Mouse (Mus musculus): ENCODE measurements around the gene Adam19. TPM values are rescaled to one million over a fixed set of nuclear protein-coding genes. Genes with fewer than 3 reads are reported as not detected.

The Adam19 gene
- total RNA-seq, 2 experiments from 2014 or later: 16.8 to 20.9 TPM

GRCm38 (mm10) chr11:46090951-46091667, 35.3 kb downstream of the Adam19 start:
- intact Hi-C loops (cut with DNase I): no loop called here
- no peak for DNase-seq (ENCODE audit: low spot score in 2 of 2)

- intact Hi-C loops (cut with DNase I): no loop called here
- DNase-seq (ENCODE audit: low spot score in 2 of 2): peak; percentile 19 to 31
Observed at GRCm38 (mm10) chr11:46092121-46092520, 36.3 kb downstream of the Adam19 start.

DNA sequence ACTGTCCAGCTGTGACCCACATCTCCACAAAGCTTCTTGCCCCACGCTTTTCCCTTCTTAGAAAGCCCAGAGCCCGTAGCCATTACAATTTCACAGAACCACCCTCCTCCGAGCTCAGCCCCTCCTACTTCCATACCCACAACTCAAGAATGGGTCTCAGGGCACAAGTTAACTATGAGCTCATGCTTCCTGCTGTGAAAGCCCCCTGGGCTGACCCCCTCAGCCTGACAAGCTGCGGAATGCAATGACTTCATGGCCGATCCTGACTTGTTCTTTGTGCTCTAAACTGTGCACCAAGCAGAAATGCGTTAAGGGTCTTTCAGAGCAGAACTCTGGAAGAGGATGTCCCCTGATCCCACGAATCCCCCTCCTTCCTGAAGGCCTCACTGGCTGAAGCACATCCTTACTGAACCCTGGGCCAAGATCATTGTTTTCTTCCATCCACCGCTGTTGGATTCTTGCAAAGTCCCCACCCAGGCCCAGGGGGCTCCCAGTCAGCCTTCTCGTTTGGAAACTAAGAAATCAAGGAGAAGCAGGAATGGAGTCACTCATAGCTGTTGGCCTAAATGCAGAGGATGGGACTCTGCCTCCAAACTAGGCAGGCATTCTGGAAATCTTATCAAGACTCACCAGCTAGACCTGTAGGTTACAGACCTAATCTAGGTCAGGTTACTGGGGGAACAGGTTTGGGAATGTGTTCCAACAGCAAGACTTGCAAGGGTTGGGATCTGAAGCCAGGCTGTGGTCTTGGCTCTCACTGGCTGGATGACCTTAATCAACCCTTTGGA, 39.9 kb downstream of the Adam19 start:
- DNase-seq (ENCODE audit: low spot score in 2 of 2): no peak
- intact Hi-C loops (cut with DNase I): no loop called here

DNA sequence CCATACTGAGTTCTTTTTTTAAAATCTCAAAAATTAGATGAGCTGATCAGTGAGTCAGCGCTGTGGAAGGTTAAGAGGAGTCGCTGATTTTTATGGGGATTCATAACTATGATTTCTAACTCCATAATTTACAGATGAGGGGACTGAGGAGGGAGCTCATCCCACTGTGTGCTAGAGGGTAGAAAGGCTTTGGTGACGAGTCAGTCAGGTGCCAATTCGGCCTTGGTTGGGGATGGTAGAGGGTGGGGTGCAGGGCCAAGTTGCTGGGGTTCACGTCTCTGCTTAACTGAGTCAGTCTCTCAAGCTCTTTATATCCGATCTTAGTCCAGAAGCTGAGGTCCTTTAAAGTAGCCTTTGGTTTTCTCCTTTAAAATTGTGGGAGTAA, 40.5 kb downstream of the Adam19 start:
- DNase-seq (ENCODE audit: low spot score in 2 of 2): no peak
- intact Hi-C loops (cut with DNase I): no loop called here

DNA sequence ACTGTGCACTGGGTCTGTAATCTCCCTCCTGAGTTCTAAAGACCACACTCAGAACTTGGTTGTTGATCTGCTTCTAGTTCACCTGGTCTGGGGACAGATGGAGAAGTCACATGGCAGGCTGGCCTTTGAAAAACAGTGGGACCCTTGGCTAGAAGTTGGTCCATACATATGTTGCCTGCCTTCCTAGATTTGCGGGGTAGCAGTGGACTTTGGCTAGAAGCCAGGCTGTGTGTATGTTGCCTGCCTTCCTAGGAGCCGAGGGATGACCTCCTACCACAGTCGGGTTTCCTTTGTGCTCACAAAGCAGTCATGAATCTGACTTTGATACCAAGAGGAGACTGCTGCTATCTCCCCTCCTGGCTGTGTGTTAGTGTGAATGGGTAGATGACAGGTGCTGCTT, 41.3 kb downstream of the Adam19 start:
- intact Hi-C loops (cut with DNase I): no loop called here
- DNase-seq (ENCODE audit: low spot score in 2 of 2): no peak

GRCm38 (mm10) chr11:46102107-46102506, 46.3 kb downstream of the Adam19 start:
- DNase-seq (ENCODE audit: low spot score in 2 of 2): no peak
- intact Hi-C loops (cut with DNase I): no loop called here

DNA sequence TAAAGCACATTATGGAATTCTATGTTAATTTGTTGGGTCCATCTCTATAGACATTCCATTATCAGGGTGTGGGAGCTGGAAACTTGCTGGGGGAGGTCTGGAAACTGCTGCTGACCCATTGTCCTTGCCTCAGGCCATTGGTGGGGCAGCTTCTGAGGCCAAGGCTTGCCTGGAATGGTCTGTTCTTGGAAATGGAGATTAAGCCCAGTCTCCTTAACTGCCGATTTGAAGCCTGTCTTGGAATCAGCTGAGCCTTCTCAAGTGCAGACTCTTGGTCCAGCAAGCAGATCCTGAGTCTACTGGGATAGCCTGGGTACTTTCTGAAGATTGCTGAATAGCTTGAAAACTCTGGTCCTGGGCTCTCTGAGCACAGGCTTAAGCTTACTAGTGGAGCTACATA, 51.3 kb downstream of the Adam19 start:
- DNase-seq (ENCODE audit: low spot score in 2 of 2): no peak
- intact Hi-C loops (cut with DNase I): no loop called here

GRCm38 (mm10) chr11:46109206-46109605, 53.4 kb downstream of the Adam19 start:
- DNase-seq (ENCODE audit: low spot score in 2 of 2): no peak
- intact Hi-C loops (cut with DNase I): no loop called here

DNA sequence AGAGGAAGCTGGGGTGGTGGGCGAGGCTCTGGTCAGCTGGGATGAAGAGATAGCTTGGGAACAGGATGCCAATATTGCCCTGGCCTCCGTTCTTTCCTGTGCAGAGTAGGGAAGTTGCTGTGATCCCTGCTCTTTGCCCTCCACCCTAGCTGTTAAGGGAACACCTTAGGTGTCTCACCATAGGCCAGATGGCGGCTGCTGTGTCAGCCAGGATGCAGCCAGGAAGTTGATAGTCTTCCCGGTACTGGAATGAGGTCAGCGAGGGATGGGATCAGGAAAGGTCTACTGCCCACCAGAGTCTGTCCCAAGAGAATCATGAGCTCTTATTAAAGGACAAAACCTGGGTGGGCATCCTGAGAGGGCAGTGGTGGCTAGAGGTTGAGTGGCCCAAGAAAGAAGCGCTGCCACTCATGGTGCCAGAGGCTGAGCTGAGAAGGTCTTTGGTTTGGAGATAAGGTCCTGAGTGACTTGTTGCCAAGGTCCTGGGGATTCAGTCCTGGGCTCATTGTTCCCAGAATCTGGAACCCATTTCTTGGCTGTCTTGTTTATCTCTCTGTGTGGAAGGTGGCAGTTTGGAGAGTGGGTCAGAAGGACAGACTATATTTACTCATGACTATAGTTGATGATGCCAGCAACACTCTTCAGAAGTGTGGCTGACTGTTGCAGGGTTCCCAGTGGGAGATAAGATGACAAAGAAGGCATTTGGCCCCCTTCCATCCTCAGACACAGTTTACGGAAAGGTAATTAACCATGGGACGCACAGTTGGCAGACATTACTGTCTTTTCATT, 54.6 kb downstream of the Adam19 start:
- intact Hi-C loops (cut with DNase I): no loop called here

DNA sequence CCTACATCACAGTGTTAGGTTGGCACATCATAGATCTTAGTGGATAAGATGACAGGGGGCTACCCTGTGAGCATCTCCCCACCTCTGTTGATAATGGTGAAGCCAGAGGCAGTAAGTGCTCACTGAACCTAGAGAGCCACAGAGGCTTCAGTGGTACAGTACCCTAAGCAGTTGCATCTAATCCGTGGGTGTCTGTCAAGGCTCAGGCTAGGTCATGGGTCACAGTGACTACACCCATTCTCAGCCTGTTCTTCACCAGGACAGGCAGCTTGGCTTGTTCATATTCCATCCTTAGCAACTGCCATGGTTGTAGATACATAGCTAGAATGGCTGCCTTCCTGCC, 55.1 kb downstream of the Adam19 start:
- intact Hi-C loops (cut with DNase I): no loop called here
- no peak for DNase-seq (ENCODE audit: low spot score in 2 of 2)

More for the DNA sequence above, 54.6 kb downstream of the Adam19 start:
- no peak for DNase-seq (ENCODE audit: low spot score in 2 of 2)

- intact Hi-C loops (cut with DNase I): no loop called here
- DNase-seq (ENCODE audit: low spot score in 2 of 2): no peak
Observed at GRCm38 (mm10) chr11:46113211-46113610, 57.4 kb downstream of the Adam19 start.

GRCm38 (mm10) chr11:46114221-46114620, 58.4 kb downstream of the Adam19 start:
- DNase-seq (ENCODE audit: low spot score in 2 of 2): no peak
- intact Hi-C loops (cut with DNase I): no loop called here

GRCm38 (mm10) chr11:46115011-46115410, 59.2 kb downstream of the Adam19 start:
- no peak for DNase-seq (ENCODE audit: low spot score in 2 of 2)
- intact Hi-C loops (cut with DNase I): no loop called here

DNA sequence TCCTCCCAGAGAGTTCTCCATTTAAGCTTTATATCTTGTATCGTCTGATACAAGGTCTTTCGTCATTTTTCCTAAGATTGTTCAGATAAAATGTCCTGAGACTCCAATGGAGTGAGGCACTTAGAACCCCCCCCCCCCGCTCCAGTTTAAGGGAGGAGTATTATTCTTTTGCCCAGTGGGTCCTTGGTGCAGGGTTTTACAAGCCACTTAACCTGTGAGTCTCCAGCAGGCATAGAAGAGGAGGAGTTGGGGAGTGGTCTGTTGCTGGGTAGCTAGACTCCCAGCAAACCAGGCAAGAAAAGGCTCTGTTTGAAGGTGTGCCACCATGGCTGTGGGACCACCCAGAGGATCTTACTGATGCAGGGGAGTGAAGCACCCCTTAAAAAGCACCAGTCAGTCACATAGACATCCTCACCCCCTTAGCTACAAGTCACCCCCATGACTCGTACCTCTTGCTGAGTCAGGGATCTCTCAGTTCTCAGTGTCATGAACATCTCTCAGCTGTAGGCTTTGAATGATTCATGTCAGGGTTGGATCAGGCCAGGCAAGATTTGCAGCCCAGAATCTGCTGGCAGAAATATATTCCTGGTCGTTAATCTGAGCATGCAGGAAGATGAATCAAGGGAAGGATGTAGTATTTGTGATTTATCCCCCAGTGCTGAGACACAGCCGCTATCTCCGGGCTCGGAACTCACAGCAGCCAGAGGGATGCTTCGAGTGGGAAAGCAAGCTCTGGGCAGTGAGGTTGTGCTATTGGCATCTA, 59.8 kb downstream of the Adam19 start:
- DNase-seq (ENCODE audit: low spot score in 2 of 2): no peak
- intact Hi-C loops (cut with DNase I): no loop called here

- DNase-seq (ENCODE audit: low spot score in 2 of 2): no peak
- intact Hi-C loops (cut with DNase I): no loop called here
Observed at GRCm38 (mm10) chr11:46116510-46116909, 60.7 kb downstream of the Adam19 start.

- no peak for DNase-seq (ENCODE audit: low spot score in 2 of 2)
- intact Hi-C loops (cut with DNase I): no loop called here
Observed at GRCm38 (mm10) chr11:46119624-46120023, 63.8 kb downstream of the Adam19 start.

DNA sequence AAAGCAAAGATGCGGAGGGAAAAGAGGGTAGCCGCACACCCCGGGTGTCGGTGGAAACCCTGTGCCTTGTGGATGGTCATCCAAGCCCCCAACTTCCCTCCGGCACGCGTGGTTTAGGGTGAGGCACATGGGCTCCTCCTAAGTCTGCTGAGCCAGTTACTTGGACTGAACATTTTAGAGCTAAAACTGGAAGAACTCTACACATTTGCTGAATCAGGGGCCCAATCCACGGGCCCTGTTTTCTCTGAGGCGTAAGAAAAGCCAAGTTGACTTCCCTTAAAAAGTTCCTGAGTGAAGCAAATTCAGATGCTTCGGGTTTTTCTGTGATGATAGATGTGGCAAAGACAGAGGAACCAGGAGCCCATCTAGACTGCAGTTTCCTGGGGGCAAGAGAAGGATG, 64.3 kb downstream of the Adam19 start:
- intact Hi-C loops (cut with DNase I): no loop called here

DNA sequence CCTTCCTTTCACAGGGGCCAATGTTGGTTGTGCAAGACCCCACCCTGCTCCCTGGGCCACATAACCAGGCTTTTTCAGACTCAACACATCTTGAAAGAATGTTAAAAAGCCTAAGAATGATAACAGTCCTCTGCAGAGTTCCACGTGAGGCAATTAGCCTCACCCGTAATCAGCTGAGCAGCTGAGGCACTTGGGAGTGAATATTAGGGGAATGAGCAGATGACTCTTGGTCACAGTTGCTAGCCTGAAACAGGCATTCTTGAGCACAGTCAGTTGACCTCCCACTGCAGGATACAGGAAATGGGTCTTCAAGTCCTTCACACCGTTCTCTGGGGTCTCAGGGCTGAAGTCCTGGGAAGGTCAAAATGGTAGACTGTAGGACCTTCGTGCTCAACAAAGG, 65.9 kb downstream of the Adam19 start:
- intact Hi-C loops (cut with DNase I): no loop called here
- DNase-seq (ENCODE audit: low spot score in 2 of 2): no peak

More for the DNA sequence above, 64.3 kb downstream of the Adam19 start:
- DNase-seq (ENCODE audit: low spot score in 2 of 2): no peak

DNA sequence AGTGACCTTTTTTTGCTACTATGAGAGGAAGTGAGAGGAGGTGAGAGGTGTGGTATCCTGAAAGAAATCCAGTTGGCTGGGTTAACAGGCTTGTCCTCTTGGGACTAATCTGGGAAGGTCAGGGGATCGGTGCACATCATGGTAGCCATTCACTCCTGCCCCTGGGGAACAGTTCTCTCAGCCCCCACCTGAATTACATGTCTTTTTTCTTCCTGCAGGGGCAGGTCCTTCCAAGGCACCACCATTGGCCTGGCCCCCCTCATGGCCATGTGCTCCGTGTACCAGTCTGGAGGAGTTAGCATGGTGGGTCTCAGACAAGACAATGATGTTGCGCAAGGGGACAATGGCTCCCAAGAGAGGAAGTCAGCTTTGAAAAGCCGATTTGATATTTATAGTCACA, 67.1 kb downstream of the Adam19 start:
- DNase-seq (ENCODE audit: low spot score in 2 of 2): no peak
- intact Hi-C loops (cut with DNase I): no loop called here

DNA sequence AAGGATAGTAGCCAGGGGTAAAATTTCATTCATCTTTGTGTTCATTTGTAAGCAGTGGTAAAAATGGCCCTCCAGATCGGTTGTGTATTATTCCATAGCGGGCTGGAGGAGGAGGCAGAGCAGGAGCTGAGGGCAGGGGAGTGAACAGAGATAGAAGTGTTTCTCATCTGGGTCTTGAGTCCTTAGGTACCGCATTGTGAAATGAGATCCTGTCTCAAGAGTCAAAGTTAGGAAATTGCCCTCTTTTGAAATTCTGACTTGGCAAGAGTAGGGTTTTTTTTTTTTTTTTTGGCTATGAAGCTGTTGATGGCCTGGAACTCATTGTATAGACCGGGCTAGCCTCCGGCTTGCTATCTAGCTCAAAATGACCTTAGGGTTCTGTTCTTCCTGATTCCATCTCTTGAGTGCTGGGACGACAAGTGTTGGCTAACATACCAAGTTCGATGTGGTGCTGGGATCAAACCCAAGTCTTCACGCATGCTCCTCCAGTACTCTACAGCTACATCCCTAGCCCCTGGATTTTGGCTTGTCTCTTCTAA, 67.6 kb downstream of the Adam19 start:
- no peak for DNase-seq (ENCODE audit: low spot score in 2 of 2)
- intact Hi-C loops (cut with DNase I): no loop called here

All from left cerebral cortex, postnatal 36 days (tissue).